Mouse (Mus musculus): Measurements from ENCODE around the gene Gm7029. TPM values are rescaled to one million over a fixed set of nuclear protein-coding genes. Genes with fewer than 3 reads are reported as not detected.
"Not testable (repeated sequence)": the region's sequence is repeated elsewhere in the genome, so short reads cannot be mapped to it uniquely, and the experiment has no call there.

Gm7029 gene
- polyA plus RNA-seq, 1 experiment from 2014 or later = not detected

DNA sequence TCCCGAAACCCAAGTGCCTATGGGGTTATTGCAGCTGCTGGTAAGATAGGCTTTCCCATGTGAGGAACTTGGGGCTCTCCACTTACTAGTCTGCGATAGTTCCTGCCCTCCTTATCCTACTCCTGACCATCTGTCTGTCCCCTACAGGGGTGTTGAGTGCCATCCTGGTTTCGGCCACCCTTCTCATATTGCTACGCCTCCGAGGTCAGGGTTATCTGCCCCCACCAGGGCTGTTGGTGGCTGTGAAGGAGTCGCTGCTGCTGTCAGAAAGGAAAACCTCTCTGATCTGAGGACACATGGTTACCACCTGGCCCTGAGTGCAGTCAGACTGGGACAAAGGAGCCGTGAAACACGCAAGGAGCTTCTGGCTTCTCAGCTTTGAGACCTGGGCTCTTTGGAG lies 25.5 kb upstream of the Gm7029 start:
- H3K4me2 ChIP-seq (ENCODE audit: low read length) = no peak overlapping the region
- H3K9ac ChIP-seq (replicated peaks; ENCODE audit: low read depth, low read length) = no peak overlapping the region
- no peaks in the 10 kb centered on the region for H3K9me3 ChIP-seq (ENCODE audit: control insufficient read depth, low read length)
- no peaks in the 10 kb centered on the region for H3K27me3 ChIP-seq (replicated peaks; ENCODE audit: control insufficient read depth, insufficient read depth, low read length)
- no peak overlapping the region for H3K4me3 ChIP-seq (replicated peaks; ENCODE audit: low read length)
- no peak overlapping the region for H3K27ac ChIP-seq (ENCODE audit: low read length)
- peaks cover 5% of the 10 kb centered on the region for H3K36me3 ChIP-seq (ENCODE audit: control insufficient read depth, insufficient read depth)
- ATAC-seq = no peak
- H3K4me1 ChIP-seq (replicated peaks; ENCODE audit: control insufficient read depth, insufficient read depth, low read length) = peaks cover 12% of the 10 kb centered on the region
- 94% methylated on average over 8 of the region's 8 CpGs for WGBS

DNA sequence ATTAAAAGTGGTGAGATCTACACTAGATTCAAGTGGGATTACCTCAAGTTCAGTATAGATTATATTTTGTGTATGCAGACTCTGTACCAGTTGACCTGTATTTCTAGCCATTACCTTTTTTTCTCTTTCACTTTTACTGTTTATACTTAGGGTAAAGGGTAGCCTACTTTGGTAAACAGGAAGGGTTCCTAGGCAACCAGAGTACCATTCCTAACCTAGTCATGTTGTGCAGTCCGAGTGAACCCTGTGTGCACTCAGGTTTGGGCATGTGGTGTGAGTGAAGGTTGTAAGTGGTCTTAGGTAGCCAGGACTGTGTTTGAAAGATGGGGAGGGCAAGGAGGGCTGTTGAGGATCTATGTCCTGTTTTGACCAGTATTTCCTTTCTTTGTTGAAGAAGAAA lies 22.3 kb upstream of the Gm7029 start:
- H3K27me3 ChIP-seq (replicated peaks; ENCODE audit: control insufficient read depth, insufficient read depth, low read length) = no peaks in the 10 kb centered on the region
- H3K27ac ChIP-seq (ENCODE audit: low read length) = no peak overlapping the region
- H3K36me3 ChIP-seq (ENCODE audit: control insufficient read depth, insufficient read depth) = peaks cover 5% of the 10 kb centered on the region
- no peak for ATAC-seq
- H3K4me1 ChIP-seq (replicated peaks; ENCODE audit: control insufficient read depth, insufficient read depth, low read length) = no peaks in the 10 kb centered on the region
- H3K4me2 ChIP-seq (ENCODE audit: low read length) = no peak overlapping the region
- H3K4me3 ChIP-seq (replicated peaks; ENCODE audit: low read length) = no peak overlapping the region
- 79% methylated on average over 1 of the region's 1 CpGs for WGBS
- no peak overlapping the region for H3K9ac ChIP-seq (replicated peaks; ENCODE audit: low read depth, low read length)
- H3K9me3 ChIP-seq (ENCODE audit: control insufficient read depth, low read length) = no peaks in the 10 kb centered on the region

DNA sequence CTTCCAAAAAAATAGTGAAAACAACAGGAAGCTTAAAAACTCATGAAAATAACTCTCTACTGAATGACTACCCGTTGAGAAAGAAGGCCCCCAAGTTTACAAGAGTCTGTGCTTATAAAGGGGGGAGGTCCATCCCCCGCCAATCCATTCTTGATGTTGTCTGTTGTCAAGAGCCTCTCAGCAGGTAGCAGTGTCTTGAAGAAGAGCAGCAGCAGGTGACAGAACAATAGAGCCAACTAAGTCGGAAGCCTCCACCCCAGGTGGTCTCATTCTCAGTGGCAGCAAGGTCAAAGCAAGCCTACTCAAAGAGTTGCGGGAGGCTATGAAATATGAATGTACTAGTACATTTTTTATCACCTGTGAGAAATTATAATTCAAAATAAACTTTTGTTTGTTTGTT lies 15.8 kb upstream of the Gm7029 start:
- Histone ChIP-seq H3K4me2 (ENCODE audit: low read length) (no peak overlapping the region), H3K9me3 (ENCODE audit: control insufficient read depth, low read length) (0 out of 2 replicates have a peak, but pooled peaks cover 2% of the 10 kb centered on the region), H3K27me3 (replicated peaks; ENCODE audit: control insufficient read depth, insufficient read depth, low read length) (no peaks in the 10 kb centered on the region), H3K4me3 (replicated peaks; ENCODE audit: low read length) (no peak overlapping the region), H3K27ac (ENCODE audit: low read length) (no peak overlapping the region), H3K36me3 (ENCODE audit: control insufficient read depth, insufficient read depth) (no peaks in the 10 kb centered on the region), H3K9ac (replicated peaks; ENCODE audit: low read depth, low read length) (no peak overlapping the region), H3K4me1 (replicated peaks; ENCODE audit: control insufficient read depth, insufficient read depth, low read length) (no peaks in the 10 kb centered on the region)
- no peak for ATAC-seq
- 74% methylated on average over 4 of the region's 4 CpGs for WGBS

- Histone ChIP-seq H3K4me3 (replicated peaks; ENCODE audit: low read length) (no peak overlapping the region), H3K27ac (ENCODE audit: low read length) (no peak overlapping the region), H3K9me3 (ENCODE audit: control insufficient read depth, low read length) (no peaks in the 10 kb centered on the region), H3K9ac (replicated peaks; ENCODE audit: low read depth, low read length) (no peak overlapping the region), H3K4me1 (replicated peaks; ENCODE audit: control insufficient read depth, insufficient read depth, low read length) (no peaks in the 10 kb centered on the region), H3K4me2 (ENCODE audit: low read length) (no peak overlapping the region), H3K27me3 (replicated peaks; ENCODE audit: control insufficient read depth, insufficient read depth, low read length) (no peaks in the 10 kb centered on the region), H3K36me3 (ENCODE audit: control insufficient read depth, insufficient read depth) (no peaks in the 10 kb centered on the region)
- 43% methylated on average over 9 of the region's 9 CpGs for WGBS
- ATAC-seq = no peak
These were observed 8.2 kb upstream of the Gm7029 start for GRCm38 (mm10) chr17:33865330-33866030.

DNA sequence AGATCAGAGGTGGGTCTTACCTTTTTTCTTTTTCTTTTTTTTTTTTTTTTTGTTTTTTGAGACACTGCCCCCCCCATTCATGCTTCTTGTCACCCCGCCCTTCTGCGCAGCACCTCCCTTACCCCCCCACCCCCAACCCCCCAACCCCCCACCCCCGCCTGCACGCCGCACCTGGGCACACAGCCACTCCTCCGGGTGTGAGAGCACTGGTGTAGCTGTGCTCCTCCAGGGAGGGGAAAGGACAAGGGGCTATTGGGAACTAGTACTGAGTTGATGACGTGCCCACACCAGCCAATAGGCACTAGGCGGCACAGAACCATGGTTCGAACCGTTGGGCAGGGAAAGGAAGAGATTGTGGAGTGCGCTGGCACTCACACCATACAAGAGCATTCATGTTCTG lies 774 bp downstream of the Gm7029 start:
- Histone ChIP-seq H3K4me3 (replicated peaks; ENCODE audit: low read length) (no peak overlapping the region), H3K9ac (replicated peaks; ENCODE audit: low read depth, low read length) (no peak overlapping the region), H3K4me2 (ENCODE audit: low read length) (no peak overlapping the region), H3K27ac (ENCODE audit: low read length) (no peak overlapping the region), H3K4me1 (replicated peaks; ENCODE audit: control insufficient read depth, insufficient read depth, low read length) (no peaks in the 10 kb centered on the region), H3K27me3 (replicated peaks; ENCODE audit: control insufficient read depth, insufficient read depth, low read length) (no peaks in the 10 kb centered on the region), H3K9me3 (ENCODE audit: control insufficient read depth, low read length) (no peaks in the 10 kb centered on the region), H3K36me3 (ENCODE audit: control insufficient read depth, insufficient read depth) (no peaks in the 10 kb centered on the region)
- 85% methylated on average over 11 of the region's 11 CpGs for WGBS
- ATAC-seq = no peak

GRCm38 (mm10) chr17:33875797-33876196 lies 2.2 kb downstream of the Gm7029 start:
- H3K4me2 ChIP-seq (ENCODE audit: low read length); H3K4me1 ChIP-seq (replicated peaks; ENCODE audit: control insufficient read depth, insufficient read depth, low read length); H3K36me3 ChIP-seq (ENCODE audit: control insufficient read depth, insufficient read depth); ATAC-seq; H3K4me3 ChIP-seq (replicated peaks; ENCODE audit: low read length); H3K9ac ChIP-seq (replicated peaks; ENCODE audit: low read depth, low read length); H3K27ac ChIP-seq (ENCODE audit: low read length); H3K27me3 ChIP-seq (replicated peaks; ENCODE audit: control insufficient read depth, insufficient read depth, low read length); H3K9me3 ChIP-seq (ENCODE audit: control insufficient read depth, low read length): not testable (repeated sequence)
- 76% methylated on average over 5 of the region's 5 CpGs for WGBS

GRCm38 (mm10) chr17:33884320-33884719 lies 10.7 kb downstream of the Gm7029 start:
- not testable (repeated sequence) for H3K36me3 ChIP-seq (ENCODE audit: control insufficient read depth, insufficient read depth); H3K27ac ChIP-seq (ENCODE audit: low read length); ATAC-seq; H3K9ac ChIP-seq (replicated peaks; ENCODE audit: low read depth, low read length); H3K4me1 ChIP-seq (replicated peaks; ENCODE audit: control insufficient read depth, insufficient read depth, low read length); H3K27me3 ChIP-seq (replicated peaks; ENCODE audit: control insufficient read depth, insufficient read depth, low read length); H3K9me3 ChIP-seq (ENCODE audit: control insufficient read depth, low read length); H3K4me2 ChIP-seq (ENCODE audit: low read length); H3K4me3 ChIP-seq (replicated peaks; ENCODE audit: low read length)
- WGBS = 92% methylated on average over 9 of the region's 11 CpGs

DNA sequence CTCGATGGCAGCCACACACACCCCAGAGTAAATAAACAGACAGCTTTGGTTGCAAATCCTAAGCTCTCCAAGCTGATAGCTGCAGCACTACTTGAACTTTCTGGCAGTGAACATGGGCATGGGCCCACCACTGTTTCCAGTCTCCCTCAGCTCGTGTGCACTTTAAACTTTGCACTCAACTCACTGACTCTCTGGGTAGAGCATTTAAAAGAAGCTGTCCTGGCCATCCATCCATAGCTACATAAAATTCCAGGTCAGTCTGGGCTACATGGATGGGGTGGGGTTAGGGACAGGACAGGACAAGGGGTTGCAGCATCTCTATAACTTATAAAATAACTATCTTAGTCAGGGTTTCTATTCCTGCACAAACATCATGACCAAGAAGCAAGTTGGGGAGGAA lies 14.2 kb downstream of the Gm7029 start:
- H3K27ac ChIP-seq (ENCODE audit: low read length); H3K27me3 ChIP-seq (replicated peaks; ENCODE audit: control insufficient read depth, insufficient read depth, low read length); H3K4me1 ChIP-seq (replicated peaks; ENCODE audit: control insufficient read depth, insufficient read depth, low read length); ATAC-seq; H3K36me3 ChIP-seq (ENCODE audit: control insufficient read depth, insufficient read depth); H3K4me2 ChIP-seq (ENCODE audit: low read length); H3K9me3 ChIP-seq (ENCODE audit: control insufficient read depth, low read length); H3K9ac ChIP-seq (replicated peaks; ENCODE audit: low read depth, low read length); H3K4me3 ChIP-seq (replicated peaks; ENCODE audit: low read length): not testable (repeated sequence)
- 74% methylated on average over 2 of the region's 2 CpGs for WGBS

DNA sequence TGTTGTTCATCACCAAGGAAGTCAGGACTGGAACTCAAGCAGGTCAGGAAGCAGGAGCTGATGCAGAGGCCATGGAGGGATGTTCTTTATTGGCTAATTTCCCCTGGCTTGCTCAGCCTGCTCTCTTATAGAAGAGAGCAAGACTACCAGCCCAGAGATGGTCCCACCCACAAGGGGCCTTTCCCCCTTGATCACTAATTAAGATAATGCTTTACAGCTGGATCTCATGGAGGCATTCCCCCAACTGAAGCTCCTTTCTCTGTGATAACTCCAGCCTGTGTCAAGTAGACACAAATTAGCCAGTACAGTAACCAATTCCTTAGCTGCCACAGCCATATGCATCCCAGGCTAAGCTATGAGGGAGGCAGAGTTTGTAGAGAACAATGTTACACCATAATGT lies 14.6 kb downstream of the Gm7029 start:
- H3K4me2 ChIP-seq (ENCODE audit: low read length); H3K9ac ChIP-seq (replicated peaks; ENCODE audit: low read depth, low read length); H3K9me3 ChIP-seq (ENCODE audit: control insufficient read depth, low read length); H3K4me3 ChIP-seq (replicated peaks; ENCODE audit: low read length); ATAC-seq; H3K27me3 ChIP-seq (replicated peaks; ENCODE audit: control insufficient read depth, insufficient read depth, low read length); H3K27ac ChIP-seq (ENCODE audit: low read length); H3K36me3 ChIP-seq (ENCODE audit: control insufficient read depth, insufficient read depth); H3K4me1 ChIP-seq (replicated peaks; ENCODE audit: control insufficient read depth, insufficient read depth, low read length): not testable (repeated sequence)

GRCm38 (mm10) chr17:33889941-33890532 lies 16.4 kb downstream of the Gm7029 start:
- not testable (repeated sequence) for H3K27me3 ChIP-seq (replicated peaks; ENCODE audit: control insufficient read depth, insufficient read depth, low read length); H3K9me3 ChIP-seq (ENCODE audit: control insufficient read depth, low read length); H3K36me3 ChIP-seq (ENCODE audit: control insufficient read depth, insufficient read depth); H3K4me1 ChIP-seq (replicated peaks; ENCODE audit: control insufficient read depth, insufficient read depth, low read length); ATAC-seq; H3K27ac ChIP-seq (ENCODE audit: low read length)
- Histone ChIP-seq H3K9ac (replicated peaks; ENCODE audit: low read depth, low read length) (peak overlapping the region; percentile 54), H3K4me3 (replicated peaks; ENCODE audit: low read length) (peak overlapping the region; percentile 60), H3K4me2 (ENCODE audit: low read length) (peak overlapping the region; percentile 63)
- 0% methylated on average over 40 of the region's 44 CpGs for WGBS

All from forebrain, embryonic 16.5 days (tissue).